Mouse (Mus musculus) layer of hippocampus, adult 9-11 months (tissue): ENCODE measurements around the gene Eri3.

ENCODE experiments used
- DNase-seq: peaks from one replicate; pipeline ENCODE4 v3.0.0; 2022

Gene Eri3

DNA sequence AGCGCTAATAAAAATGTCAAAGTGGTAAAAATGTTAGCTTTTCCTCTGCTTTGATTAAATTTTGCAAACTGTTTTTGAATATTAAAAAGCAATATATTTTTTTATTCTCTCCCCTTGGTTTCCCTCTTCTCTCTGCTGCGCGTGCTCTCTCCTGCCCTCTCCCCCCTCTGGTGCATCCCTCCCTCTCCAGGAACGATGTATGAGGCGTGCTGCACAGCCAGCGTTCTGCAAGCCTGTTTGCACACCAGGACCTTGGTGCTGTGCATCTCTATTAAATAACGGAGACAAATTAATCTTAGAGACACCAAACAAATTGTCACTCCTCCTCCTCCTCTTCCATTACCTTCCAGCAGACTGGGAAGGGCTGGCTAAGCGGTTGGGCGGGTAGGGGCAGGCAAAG, 31.5 kb downstream of the Eri3 start:
- no peak for DNase-seq

DNA sequence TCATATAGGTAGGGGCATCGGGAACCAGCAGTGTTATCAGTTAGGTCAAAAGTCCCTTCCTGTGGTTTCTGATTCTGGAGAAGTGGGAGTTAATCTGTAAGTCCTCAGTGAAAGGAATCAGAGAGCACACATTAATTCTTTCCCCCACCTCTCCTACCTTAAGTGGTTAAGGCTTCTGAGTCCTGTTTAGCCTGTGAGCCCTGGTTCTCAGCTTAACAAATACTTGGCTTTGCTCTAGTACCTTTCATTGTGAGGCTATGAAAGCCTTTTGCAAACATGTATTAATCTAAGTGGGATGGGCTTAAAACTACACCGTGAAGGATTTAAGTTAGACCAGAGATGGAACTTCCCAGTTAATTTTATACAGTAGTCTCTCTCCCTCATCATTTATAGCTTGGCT, 35.8 kb downstream of the Eri3 start:
- DNase-seq = no peak

DNA sequence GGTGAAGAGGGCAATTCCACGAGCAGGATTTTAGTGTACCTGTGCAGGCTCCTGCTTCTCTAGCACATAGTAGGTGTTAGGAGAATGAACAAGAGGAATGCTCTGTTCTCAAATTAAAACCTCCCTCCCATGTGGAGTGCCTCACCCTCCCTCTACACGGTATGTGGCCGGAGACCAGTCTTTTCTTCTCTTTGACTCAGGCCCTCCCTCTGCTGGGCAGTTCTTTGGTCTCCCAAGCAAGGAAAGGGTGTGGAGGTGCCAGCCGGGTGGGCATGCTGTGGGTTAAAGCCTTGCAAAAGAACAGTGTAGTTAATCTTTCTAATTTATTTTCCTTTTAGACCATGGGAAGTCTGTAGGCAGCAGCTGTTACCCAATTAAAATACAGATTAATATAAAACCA, 37.3 kb downstream of the Eri3 start:
- no peak for DNase-seq

DNA sequence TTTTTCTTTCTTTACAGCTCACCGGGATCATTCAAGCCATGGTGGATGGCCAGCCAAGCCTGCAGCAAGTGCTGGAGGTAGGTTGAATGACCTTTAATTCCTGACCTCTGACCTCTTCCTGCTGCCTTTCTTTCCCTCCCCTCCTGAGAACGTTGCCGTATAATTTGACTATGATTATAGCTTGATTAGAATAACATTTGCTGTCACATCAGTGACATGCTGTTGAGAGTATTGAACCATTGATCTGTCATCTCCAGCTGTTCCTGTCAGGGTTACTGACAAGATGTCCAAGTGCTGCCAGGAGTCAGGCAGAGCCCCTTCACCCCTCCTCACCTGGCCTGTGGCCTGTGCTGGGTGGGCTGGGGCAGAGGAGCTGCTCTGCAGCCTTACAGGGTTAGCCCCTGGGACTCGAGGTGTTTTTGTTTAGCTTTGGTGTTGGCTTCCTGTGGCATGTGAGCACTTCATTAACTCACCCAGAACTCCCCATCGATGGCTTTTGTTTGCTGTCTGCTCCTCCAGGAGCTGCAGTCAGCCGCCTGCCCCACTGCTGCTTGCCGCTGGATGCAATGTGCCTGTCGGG, 39.0 kb downstream of the Eri3 start:
- DNase-seq = no peak

DNA sequence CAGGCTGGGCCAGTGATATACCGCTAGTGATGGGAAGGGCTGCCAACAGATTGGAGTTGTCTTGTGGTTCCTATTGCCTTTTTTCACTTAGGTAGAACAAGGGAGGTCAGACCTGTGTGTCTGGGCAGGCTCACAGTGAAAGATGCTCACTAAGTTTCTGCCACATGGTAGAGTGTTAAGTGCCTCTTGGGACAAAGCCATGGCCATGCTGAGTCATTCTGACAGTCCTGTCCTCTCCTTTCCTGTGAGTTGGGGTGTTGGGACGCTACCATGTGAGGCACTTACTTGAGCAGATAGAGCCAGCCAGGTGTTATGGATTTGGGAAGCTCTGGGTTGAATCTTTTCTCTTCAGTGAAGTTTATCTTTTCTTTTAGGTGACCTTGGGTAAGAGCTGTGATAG, 40.6 kb downstream of the Eri3 start:
- no peak for DNase-seq

DNA sequence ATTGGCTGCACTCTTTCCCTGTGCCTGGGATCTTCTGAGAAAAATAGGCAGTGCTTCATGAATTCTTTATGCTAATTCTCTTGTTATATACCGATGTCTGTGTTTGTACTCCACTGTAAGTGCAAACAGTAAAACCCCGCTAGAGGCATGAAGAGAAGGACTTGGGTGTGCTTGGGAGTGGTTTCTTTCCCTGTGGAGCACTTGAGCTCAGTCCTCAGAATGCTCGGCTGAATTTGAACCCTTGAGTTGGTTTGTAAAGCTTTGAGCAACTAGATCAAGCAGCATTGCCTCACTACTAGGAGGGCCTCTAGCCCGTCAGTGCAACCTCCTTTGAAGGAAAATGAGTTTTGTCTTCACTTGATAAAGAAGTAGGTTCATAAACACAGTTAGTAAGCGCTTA, 42.0 kb downstream of the Eri3 start:
- no peak for DNase-seq

DNA sequence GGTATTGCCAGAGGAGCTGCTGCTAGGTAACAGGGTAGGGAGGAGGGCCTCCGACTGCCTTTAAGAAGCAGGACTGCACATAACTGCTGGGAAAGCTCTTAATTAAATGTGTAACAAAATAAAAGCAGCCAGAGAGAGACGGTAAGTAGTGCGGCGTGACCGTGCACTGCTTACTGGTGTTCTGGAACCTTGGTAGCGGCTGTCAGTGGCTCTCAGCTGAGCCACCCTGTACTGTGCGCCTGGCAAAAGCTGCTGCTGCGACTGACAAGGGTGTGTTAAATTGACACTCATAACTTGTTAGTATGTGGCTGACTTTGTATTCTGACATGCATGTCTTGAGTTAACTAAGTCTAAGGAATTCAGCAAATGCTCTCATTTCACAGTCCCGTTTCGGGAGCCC, 45.1 kb downstream of the Eri3 start:
- DNase-seq = no peak

DNA sequence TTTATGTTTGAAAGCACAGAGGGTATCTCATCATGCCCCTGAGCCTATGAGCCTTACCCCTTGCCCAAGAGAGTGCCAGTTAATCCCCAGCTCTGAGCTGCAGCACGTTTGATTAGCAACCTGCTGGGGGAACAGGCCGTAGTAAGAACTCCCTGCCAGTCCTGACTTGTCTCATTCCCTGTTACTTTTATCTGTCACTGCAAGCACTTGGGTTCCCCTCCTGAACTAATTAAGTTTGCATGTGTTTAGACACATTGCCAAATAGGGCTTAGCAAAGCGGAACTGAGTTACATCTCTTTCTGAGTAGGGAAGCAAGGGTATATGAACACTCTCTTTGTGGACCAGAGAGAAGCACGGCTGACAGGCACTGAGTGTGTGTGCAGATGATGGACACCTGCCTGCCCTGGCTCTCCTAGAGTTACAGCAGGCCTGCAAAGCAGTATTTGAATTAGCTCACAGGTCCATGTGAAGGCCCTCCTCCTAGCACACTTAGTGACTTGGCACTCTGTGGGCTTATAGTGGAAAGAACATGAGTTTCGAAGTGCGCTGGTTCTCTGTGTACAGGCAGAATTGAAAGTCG, 49.9 kb downstream of the Eri3 start:
- DNase-seq = no peak

DNA sequence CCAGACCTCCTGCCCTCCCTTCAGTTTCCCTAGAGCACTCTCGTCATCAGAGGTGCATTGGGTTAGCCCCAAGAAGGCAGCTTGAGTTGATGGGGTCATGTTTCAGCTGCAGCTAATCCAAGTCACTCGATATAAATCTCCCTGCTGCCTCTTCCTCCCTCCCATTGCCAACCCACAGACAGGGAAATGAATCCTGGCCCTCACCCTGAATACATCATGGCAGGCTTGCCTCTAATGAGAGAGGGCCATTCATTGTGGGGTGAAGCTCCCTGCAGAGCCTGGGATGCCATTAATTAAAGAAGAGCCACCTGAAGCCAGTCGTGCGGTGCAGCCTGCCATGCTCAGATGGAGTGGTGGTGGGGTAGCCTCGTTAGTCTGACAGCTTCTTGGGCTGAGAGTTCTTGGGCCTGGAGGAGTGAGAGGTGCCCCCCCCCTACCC, 51.2 kb downstream of the Eri3 start:
- DNase-seq = no peak

DNA sequence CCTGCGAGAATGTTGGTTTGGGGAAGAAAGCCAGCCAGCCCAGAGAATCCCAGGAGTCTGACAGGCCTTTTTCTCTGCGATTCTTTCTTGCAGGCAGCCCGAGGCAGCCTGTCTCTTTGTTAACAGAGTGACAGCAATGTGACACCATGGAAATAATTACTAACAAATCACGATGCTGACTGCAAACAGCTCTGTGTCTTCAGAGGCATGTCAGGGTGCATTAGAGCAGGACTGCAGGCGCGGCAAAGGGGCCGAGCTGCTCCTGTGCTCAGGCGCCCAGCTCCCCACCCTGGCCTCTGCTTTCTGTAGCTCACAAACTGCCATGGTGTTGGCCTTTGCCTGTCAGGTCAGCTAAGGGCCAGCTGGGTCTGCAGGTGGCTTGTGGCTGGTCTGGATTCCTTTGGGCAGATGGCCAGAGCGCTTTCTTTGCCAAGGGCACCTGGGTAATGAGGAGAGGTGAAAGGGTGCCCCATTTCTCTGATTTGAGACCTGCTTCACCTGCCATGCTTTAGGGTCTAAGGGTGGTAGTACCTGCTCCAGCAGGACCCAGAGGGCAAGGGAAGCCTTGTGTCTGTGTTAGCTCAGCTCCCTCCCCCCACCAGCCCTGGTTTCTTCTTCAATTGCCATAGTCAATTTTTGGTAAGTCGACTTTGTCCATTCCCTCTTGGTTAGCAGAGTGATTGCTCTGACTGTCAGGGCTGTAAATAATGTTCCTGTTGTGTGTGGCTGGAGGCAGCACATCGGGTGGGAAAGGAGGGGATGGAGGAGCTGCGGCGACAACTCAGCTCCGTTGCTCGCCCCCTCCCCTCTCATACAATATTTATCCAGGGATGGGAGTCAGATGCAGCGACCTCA, 55.2 kb downstream of the Eri3 start:
- DNase-seq = no peak

DNA sequence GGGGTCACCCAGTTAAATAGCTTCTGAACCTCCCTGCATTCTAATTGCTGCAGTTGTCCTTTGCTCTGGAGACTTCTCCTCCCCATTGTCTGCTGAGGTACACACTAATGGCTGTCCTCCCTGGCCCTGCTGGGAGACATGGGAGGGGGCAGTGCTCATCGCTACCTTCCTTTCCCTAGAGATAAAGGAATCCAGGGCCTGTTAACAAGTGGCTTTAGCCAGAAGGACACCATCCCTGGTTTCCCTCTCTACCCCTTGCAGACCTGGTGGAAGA, 55.7 kb downstream of the Eri3 start:
- no peak for DNase-seq

DNA sequence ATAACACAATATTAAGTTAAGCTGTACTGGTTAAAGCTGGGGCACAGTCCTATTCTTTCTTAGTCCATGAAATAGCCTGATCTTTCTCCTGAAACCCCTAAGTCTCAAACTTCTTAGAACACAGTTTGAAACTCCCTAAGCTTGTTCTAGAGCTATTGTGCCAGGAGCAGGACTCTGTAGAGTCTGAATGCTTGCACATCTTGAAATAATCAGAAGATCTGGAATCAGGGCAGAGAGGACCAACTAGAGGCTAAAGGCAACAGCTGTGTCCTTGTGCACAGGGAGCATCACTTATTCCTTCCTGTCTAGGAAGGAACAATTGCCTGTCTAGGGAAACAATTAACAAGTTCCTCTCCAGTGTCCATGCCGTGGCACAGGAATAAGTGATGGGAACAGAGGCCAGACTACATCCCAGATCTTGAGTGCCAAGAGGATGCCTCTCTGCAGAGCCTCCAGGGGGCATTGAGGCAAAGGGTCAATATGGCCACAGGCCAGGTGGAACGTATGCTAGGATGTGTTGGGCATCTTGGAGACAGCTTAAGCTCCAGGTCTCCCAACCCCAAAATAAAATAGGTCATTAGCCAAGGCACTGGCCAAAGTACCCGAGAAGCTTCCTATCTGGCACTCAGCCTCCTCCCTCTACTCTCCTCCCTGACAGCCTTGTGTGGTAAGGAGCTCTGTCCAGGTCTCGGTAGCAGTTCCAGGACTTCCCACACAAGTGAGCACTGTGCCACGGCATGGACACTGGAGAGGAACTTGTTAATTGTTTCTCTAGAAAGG, 56.9 kb downstream of the Eri3 start:
- no peak for DNase-seq

DNA sequence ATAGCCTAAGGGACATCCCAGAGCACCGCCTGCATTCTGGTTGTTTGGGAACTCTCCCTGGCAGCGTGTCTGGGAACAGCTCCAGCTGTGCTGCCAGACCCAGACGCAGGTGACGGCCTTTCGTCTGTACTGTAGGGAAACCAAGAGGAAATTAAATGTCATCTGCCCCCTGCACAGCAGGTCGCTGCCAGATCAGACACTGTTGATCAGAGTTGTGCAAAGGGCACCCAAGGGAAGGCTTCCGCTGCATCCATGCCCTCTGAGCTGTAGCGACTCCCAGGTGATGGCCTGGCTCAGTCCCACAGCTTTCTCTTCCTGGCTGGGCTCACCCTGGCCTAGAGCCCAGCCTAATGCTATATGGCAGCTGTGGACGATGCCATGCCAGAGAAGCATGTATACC, 58.1 kb downstream of the Eri3 start:
- DNase-seq = no peak

DNA sequence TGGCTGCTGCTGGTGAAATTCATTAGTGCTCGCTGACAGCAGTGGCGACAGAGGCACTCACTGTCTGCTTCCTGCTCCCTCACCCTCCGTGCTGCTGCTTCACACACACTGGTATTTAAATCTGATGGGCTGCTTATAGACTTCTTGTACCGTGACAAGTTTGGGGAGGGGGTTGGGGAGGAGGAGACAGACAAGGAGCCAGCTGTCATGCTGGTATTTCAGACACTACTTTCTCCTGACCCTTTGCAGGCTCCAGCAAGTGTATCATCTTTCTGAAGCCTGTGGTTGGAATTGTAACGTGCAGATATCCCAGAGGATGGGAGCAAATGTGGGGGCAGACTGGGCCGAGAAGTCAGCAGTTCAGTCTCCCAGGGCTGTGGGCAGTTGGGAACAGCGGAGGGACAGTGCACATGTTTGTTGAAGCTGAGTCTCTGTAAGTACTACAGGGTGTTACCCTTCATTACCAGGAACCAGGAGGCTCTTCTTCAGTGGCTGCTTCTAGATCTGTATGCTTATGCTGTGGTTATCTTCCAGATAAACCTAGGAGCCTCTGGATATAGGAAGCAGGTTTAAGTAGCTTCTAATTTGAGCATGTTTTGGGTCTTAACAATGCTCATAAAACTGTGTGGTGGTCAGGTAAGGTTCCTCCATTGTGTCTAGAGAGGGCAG, 59.3 kb downstream of the Eri3 start:
- no peak for DNase-seq

DNA sequence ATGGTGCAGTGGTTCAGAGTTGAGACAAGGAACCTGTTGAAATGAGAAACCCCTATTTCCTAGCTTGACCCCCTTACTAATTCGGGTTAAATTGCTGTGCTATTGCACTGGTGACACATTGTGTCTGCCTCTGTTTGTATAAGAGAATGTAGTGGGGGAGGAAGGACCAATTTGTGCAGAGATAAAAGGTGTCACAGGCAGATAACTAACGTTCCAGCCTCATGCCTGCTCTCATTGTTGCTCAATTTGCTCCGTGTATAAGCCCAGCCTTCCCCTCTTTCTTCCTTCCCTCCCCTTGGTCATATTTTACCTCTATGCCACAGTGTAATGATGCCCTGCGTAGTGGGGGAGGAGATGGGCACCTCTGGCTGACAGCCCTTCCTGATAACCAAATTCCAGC, 61.2 kb downstream of the Eri3 start:
- no peak for DNase-seq

DNA sequence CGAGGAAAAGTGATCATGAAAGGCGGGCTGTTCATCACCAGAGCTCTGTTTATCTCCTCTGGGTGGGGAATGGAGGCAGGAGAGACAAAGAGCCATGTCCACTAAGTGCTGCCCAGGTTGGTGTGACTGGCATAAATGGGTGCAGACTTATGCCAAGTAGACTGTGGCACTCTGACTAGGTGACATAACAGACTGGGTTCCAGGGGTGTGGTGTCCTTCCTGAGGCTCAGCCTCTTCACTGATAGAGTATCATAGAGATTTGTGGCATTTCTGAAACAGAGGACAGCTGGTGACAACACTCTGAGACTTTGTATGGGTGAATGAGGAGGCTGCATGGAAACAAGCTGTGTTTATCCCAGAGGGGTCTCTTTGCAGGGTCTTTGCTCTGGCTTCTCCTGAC, 61.6 kb downstream of the Eri3 start:
- DNase-seq = no peak

DNA sequence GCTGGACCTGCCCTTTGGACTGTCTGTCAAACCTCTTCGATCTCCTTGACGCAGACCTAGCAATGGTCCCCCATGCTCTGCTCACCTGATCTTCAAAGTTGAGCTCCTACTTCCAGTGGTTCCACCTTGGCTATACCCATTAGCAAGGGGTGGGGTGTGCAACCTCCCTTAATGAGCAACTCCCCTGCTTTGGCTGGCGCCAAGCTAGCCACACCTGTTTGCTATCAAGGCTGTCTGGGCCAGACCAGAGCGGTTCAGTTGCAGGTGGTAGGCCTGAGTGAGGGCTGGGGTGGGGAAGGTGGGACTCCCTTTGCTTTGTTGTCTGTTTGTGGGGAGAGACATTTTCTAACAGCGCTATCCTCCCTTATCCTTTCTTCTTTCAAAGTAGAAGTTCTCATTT, 62.5 kb downstream of the Eri3 start:
- DNase-seq = no peak

DNA sequence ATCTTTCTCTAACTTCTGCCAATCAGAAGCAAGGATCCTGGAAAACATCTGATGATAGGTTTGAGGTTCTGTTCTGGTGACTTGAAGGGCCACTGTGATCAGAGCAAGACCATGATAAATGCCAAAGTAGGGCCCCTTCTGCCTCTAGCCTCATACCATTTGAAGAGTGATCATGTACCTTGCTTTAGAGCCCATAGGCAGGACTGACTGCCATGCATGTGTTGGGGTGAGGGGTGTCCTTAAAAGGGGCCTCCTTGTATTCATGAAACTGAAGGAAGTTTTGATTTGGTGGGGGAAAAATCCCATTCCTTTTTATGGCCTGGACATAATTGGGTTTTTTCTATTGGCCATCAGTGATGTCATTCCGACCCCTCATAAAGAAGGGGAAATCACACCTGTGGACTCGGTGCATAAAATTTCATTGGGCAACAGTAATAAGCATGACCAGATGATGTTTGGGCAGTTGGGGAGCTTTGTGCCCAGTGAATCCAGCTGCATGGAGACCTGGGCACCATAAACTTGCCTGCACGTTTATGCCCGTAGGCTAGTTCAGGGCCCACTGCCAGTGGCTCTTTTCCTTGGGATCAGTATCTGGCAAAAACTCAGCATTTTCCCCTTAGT, 63.1 kb downstream of the Eri3 start:
- no peak for DNase-seq

DNA sequence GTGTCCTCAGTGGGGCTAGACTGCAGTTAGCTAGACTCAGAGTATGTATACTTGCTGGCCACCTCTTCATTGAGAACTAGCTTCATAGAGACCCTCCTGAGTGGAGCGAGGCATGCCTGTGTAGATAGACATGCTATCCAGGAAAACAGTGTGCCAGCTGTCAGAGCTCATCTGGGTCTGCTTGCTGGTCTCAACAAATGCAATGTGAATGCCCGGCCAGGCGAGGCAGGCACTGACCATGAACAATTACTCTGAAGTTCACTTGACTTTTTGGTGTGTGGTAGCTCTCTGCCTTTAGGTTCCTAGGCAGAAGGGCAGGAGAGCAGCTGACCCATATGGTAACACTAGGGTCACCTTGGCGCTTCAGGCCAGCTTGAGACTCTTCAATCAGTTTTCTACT, 66.4 kb downstream of the Eri3 start:
- DNase-seq = no peak

DNA sequence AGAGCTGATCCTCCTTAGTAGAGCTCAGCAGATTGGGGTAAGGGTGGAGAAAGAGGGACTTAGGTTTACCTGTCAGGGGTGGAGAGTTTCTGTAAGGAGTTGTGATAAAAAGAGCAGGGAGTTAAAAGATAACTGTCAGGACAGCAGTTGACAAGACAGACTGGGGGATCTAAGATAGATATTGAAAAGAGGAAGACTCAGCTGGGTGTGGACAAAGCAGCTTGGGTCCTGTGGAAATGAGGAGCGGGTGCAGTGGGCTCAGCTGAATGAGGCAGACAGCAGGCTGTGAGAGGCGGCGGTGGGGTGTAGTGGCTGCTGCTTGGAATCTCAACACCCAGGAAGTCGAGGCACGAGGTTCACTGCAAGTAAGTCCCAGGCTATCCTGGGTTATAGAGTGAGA, 72.1 kb downstream of the Eri3 start:
- DNase-seq = no peak

DNA sequence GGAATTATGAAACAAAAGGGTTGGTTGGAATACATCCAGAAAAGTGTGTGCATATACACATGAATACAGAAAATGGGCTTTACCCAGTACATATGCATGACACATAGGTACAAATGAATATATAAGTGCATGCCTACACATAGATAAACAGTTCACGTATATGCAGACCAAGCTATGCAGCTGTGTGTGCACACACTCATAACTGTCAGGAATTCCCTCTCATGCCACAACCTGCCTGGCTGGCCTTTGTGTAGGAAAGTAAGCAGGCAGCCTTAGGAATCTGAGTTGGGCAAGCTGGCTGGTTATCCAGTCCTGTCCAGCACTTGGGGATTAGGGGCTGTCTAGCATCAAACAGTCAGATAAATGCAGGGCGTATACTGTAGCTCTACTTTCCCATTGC, 72.9 kb downstream of the Eri3 start:
- DNase-seq = no peak

DNA sequence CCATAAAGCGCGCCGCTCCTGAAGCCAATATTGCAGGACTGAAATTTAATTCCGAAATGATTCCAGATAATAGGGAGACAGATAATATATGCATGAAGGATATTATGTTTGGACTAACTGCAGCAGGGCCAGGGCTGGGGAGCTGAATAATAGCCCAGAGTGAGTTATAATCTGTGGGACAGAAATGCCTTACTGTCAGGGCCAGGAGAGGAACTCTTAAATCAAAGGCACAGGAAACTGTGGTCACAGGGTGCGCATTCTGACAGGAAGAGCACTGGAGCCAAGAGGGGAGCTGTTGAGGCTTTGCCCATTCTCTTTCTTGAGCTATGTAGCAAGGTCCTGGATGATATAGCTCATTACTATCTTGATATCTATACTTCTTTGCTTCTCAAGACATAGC, 74.5 kb downstream of the Eri3 start:
- no peak for DNase-seq

DNA sequence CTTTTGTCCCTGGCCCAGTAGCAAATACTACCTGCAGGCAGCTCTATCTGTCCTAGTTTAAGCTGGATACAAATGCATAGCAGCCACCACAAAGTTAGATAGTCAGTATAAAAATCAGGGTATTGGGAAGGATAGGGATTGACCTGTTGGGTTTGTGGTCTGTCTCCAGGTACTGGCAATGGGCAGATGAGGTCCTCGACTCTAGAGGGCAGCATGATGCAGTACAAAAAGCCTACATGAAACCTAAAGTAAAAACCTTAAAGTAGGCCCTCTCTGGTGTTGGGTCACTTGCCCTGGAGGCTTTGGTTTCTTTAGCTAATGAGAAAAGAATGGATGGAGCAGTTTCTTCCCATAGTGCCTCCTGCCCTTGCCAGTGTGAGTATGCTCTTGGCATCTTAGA, 78.3 kb downstream of the Eri3 start:
- no peak for DNase-seq
